In genomic region chr17:3007234-3007633, GRCm38 (mm10) we compare ENCODE assay signal across 9 mouse cellular contexts.
DNase-seq lines count a peak whose midpoint lies in the region; ATAC-seq and TF ChIP-seq lines count a peak whose summit lies in the region.
"Had no signal": no experiment of that assay in that cellular context is flagged by ENCODE, and none has a peak within 500 bp of the region (broad histone marks: within the 10 kb centered on the region; RNA-seq: fewer than 3 reads in every experiment).

No protein-coding gene starts in this region.

- H3K4me2 ChIP-seq in hindbrain, embryonic 12.5 days (replicated peaks), result no peak overlapping the region
- H3K4me2 ChIP-seq in hindbrain, embryonic 13.5 days, result no peak overlapping the region
- no peak overlapping the region for H3K4me2 ChIP-seq in liver, postnatal 0 days (ENCODE audit: low read depth, low read length)
- H3K4me2 ChIP-seq: lung, embryonic 14.5 days had no signal

- WGBS in hindbrain, embryonic 12.5 days, result 62% methylated on average over 2 of the region's 2 CpGs
- 69% methylated on average over 2 of the region's 2 CpGs for WGBS in hindbrain, embryonic 13.5 days
- WGBS in embryonic facial prominence, embryonic 10.5 days, result 66% methylated on average over 2 of the region's 2 CpGs
- 67% methylated on average over 2 of the region's 2 CpGs for WGBS in liver, postnatal 0 days (ENCODE audit: insufficient replicate concordance)

- TF ChIP-seq CTCF in liver, postnatal 0 days (IDR thresholded peaks at IDR 0.05; ENCODE audit: low read depth), result no peak

- no peak overlapping the region for H3K27ac ChIP-seq in hindbrain, embryonic 12.5 days
- no peak overlapping the region for H3K27ac ChIP-seq in hindbrain, embryonic 13.5 days
- H3K27ac ChIP-seq in embryonic facial prominence, embryonic 10.5 days (replicated peaks), result no peak overlapping the region
- H3K27ac ChIP-seq in liver, postnatal 0 days (ENCODE audit: low read depth), result no peak overlapping the region

- no peaks in the 10 kb centered on the region for H3K36me3 ChIP-seq in hindbrain, embryonic 12.5 days
- no peaks in the 10 kb centered on the region for H3K36me3 ChIP-seq in hindbrain, embryonic 13.5 days
- no peaks in the 10 kb centered on the region for H3K36me3 ChIP-seq in embryonic facial prominence, embryonic 10.5 days (replicated peaks)
- H3K36me3 ChIP-seq in liver, postnatal 0 days (replicated peaks; ENCODE audit: insufficient read depth, low read length), result no peaks in the 10 kb centered on the region

- no peak overlapping the region for H3K9ac ChIP-seq in hindbrain, embryonic 12.5 days
- H3K9ac ChIP-seq in hindbrain, embryonic 13.5 days, result no peak overlapping the region
- H3K9ac ChIP-seq in liver, postnatal 0 days (replicated peaks), result no peak overlapping the region
- H3K9ac ChIP-seq: lung, embryonic 14.5 days had no signal

- peaks cover 89% of the 10 kb centered on the region for H3K9me3 ChIP-seq in hindbrain, embryonic 12.5 days (replicated peaks)
- peaks cover 74% of the 10 kb centered on the region for H3K9me3 ChIP-seq in hindbrain, embryonic 13.5 days
- peaks cover 89% of the 10 kb centered on the region for H3K9me3 ChIP-seq in embryonic facial prominence, embryonic 10.5 days
- peaks cover 16% of the 10 kb centered on the region for H3K9me3 ChIP-seq in liver, postnatal 0 days (ENCODE audit: low read length)

- H3K4me3 ChIP-seq in hindbrain, embryonic 12.5 days, result no peak overlapping the region
- no peak overlapping the region for H3K4me3 ChIP-seq in hindbrain, embryonic 13.5 days
- H3K4me3 ChIP-seq in embryonic facial prominence, embryonic 10.5 days, result no peak overlapping the region
- no peak overlapping the region for H3K4me3 ChIP-seq in liver, postnatal 0 days (ENCODE audit: low read depth, low read length)

- no peaks in the 10 kb centered on the region for H3K27me3 ChIP-seq in hindbrain, embryonic 12.5 days
- H3K27me3 ChIP-seq in hindbrain, embryonic 13.5 days, result no peaks in the 10 kb centered on the region
- no peaks in the 10 kb centered on the region for H3K27me3 ChIP-seq in embryonic facial prominence, embryonic 10.5 days (replicated peaks; ENCODE audit: low read depth, poor library complexity, severe bottlenecking)
- no peaks in the 10 kb centered on the region for H3K27me3 ChIP-seq in liver, postnatal 0 days (ENCODE audit: insufficient read depth, low read length)

- 0 out of 2 replicates have a peak, but pooled peaks have one; percentile 18 for ATAC-seq in hindbrain, embryonic 12.5 days (ENCODE audit: low FRiP score)
- no peak; the same call in 1 of the 2 replicates for ATAC-seq in hindbrain, embryonic 13.5 days (ENCODE audit: low FRiP score)
- ATAC-seq in liver, postnatal 0 days, result no peak

- TF ChIP-seq EP300 in liver, postnatal 0 days (IDR thresholded peaks at IDR 0.05; ENCODE audit: low read depth), result no peak

- DNase-seq in MN1 (ENCODE audit: low spot score), result peak; percentile 5
- DNase-seq in embryonic facial prominence, embryonic 10.5 days (ENCODE audit: low spot score), result peak; percentile 5
- peak; percentile 4 for DNase-seq in liver, postnatal 0 days
- no peak for DNase-seq in c-Kit-positive CD71-positive TER-119-positive erythroid progenitor cells, embryonic 14.5 days (ENCODE audit: low spot score)
- no peak for DNase-seq in adrenal gland, postnatal 25 days
- DNase-seq: cerebellum, postnatal 36 days; lung, embryonic 14.5 days had no signal

- no peaks in the 10 kb centered on the region for H3K4me1 ChIP-seq in hindbrain, embryonic 12.5 days
- no peaks in the 10 kb centered on the region for H3K4me1 ChIP-seq in hindbrain, embryonic 13.5 days (replicated peaks)
- H3K4me1 ChIP-seq in embryonic facial prominence, embryonic 10.5 days, result no peaks in the 10 kb centered on the region
- H3K4me1 ChIP-seq in liver, postnatal 0 days (ENCODE audit: insufficient read depth), result no peaks in the 10 kb centered on the region

Comparison
In these comparisons a context has a peak if more than half of its experiments do, and no peak if none do; other contexts are left out.
1. DNase-seq: peak in MN1 (single experiment), embryonic facial prominence, embryonic 10.5 days (single experiment) and liver, postnatal 0 days (single experiment); none in c-Kit-positive CD71-positive TER-119-positive erythroid progenitor cells, embryonic 14.5 days (single experiment) and adrenal gland, postnatal 25 days (single experiment).